Mouse (Mus musculus) brain, embryonic 18.5 days (tissue): ENCODE measurements around the gene Prr7.
A peak's percentile ranks its signal among the peaks of the same experiment; 100 is the strongest.

Source experiments
- DNase-seq: peaks from one replicate; pipeline ENCODE4 v3.0.0-alpha.2; 2012; ENCODE audit warnings: low read depth, low spot score

Prr7 gene

GRCm38 (mm10) chr13:55477492-55477891, 13.4 kb downstream of the Prr7 start:
- DNase-seq, result no peak

GRCm38 (mm10) chr13:55478036-55478435, 14.0 kb downstream of the Prr7 start:
- DNase-seq, result no peak

GRCm38 (mm10) chr13:55479008-55479407, 14.9 kb downstream of the Prr7 start:
- no peak for DNase-seq

GRCm38 (mm10) chr13:55479929-55480328, 15.9 kb downstream of the Prr7 start:
- DNase-seq, result no peak

- no peak for DNase-seq
Measured at GRCm38 (mm10) chr13:55482542-55482941, 18.5 kb downstream of the Prr7 start.

- DNase-seq, result no peak
Measured at GRCm38 (mm10) chr13:55483071-55483470, 19.0 kb downstream of the Prr7 start.

- DNase-seq, result peak; percentile 91
Measured at GRCm38 (mm10) chr13:55483593-55483992, 19.5 kb downstream of the Prr7 start.

GRCm38 (mm10) chr13:55484520-55485088, 20.5 kb downstream of the Prr7 start:
- DNase-seq, result no peak

GRCm38 (mm10) chr13:55486029-55486794, 22.1 kb downstream of the Prr7 start:
- no peak for DNase-seq

- no peak for DNase-seq
Measured at GRCm38 (mm10) chr13:55486916-55487577, 23.0 kb downstream of the Prr7 start.

GRCm38 (mm10) chr13:55487578-55488498, 23.8 kb downstream of the Prr7 start, which contains the start of gene Dbn1:
Gene Dbn1, minus strand, starts transcription at chr13:55488111.
- no peak for DNase-seq

GRCm38 (mm10) chr13:55494257-55494656, 30.2 kb downstream of the Prr7 start:
- DNase-seq, result no peak

GRCm38 (mm10) chr13:55494883-55495621, 31.0 kb downstream of the Prr7 start:
- DNase-seq, result no peak

- no peak for DNase-seq
Measured at GRCm38 (mm10) chr13:55495702-55496101, 31.6 kb downstream of the Prr7 start.

GRCm38 (mm10) chr13:55496661-55497060, 32.6 kb downstream of the Prr7 start:
- DNase-seq, result no peak

- no peak for DNase-seq
Measured at GRCm38 (mm10) chr13:55498906-55499305, 34.8 kb downstream of the Prr7 start.

GRCm38 (mm10) chr13:55500575-55500974, 36.5 kb downstream of the Prr7 start:
- DNase-seq, result no peak

GRCm38 (mm10) chr13:55502405-55502804, 38.3 kb downstream of the Prr7 start:
- no peak for DNase-seq

- no peak for DNase-seq
Measured at GRCm38 (mm10) chr13:55504390-55504789, 40.3 kb downstream of the Prr7 start.

GRCm38 (mm10) chr13:55505810-55506209, 41.7 kb downstream of the Prr7 start:
- no peak for DNase-seq

GRCm38 (mm10) chr13:55506697-55507096, 42.6 kb downstream of the Prr7 start:
- DNase-seq, result no peak
